Mouse (Mus musculus) liver, postnatal 0 days (tissue): Measurements from ENCODE around the gene Robo1.

Experiments
- CTCF ChIP-seq: sonication (generic); IDR thresholded peaks from 2 replicates; pipeline ENCODE4 v1.5.1; 2016; ENCODE audit warnings: antibody characterized with exemption, low read depth
- EP300 ChIP-seq: IDR thresholded peaks from 2 replicates; pipeline ENCODE4 v1.6.1; 2016; ENCODE audit warnings: antibody characterized with exemption, low read depth, mild to moderate bottlenecking

DNA sequence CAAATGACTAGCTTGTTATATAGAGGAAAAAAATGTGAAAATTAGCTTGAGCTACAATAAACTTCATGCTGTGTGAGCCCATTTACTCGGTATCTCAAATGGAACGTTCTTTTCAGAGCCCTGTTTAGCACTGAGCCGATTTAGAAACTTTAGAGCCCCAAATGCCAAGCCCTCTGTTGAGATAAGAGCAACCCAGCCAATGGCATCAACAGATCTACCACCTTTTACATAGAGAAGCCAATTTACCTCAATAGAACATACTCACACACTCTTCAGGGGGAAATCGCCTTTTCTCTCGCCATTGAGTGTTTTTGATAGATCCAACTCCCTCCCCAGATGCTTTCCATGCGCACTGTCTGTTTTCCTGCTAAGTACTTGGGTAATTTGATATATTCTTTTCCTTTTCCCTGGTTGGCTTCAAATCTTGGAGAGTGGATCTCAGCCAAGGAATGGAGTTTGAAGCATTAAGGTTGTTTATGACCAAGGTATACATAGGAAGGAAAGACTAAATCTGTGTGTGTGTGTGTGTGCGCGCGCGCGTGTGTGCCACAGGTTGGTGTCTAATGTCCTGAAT is 378.5 kb downstream of the Robo1 start:
- no peak for TF ChIP-seq CTCF
- no peak for TF ChIP-seq EP300
